ENCODE assay signal across 8 mouse cellular contexts in the genomic region with DNA sequence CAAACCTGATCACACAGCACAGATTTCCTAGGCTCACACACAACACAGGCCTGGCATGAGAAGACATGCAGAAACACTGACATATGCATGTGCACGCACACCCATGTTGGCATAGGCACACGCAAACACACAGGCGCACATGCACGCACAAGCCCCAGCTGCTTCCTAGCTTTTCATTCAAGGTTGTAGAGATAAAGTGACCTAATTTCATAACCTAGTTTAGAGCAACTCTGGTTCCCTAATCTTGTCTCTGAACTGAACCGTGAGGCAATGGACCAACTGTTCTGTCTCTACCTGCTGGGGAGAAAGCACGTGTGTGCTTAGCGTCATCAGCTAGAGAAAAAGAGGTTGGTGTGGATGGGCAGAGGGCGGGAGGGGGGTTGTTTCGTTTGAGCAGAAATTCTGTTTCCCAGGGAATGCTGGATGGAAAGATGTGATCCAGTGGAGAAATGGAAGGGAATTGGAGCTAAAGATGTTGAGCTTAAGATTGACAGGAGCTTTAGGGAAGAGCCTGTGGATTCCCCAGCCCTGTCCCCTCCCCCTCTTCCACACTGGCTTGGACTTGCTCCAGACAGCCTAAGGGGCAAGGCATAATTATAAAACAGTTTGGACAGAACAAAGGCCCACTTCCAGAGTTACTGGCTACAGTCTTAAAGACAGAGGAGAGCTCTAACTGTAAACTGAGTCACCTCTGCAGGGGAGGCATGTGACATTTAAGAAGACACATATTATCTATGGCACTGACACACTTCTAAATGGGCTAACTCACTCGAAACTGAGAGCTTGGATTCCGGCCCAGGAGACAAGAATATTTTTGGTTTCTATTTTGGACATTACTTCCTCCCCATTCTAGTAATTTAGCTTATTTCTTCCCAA.
A peak's percentile ranks its signal among the peaks of the same experiment; 100 is the strongest.
DNase-seq lines count a peak whose midpoint lies in the region; ATAC-seq lines count a peak whose summit lies in the region.

No protein-coding gene starts in this region.

- H3K27ac ChIP-seq in kidney, embryonic 16.5 days (ENCODE audit: low read length), result no peak overlapping the region
- no peak overlapping the region for H3K27ac ChIP-seq in hindbrain, embryonic 16.5 days (ENCODE audit: low read depth, low read length)

- peak; percentile 27 for DNase-seq in kidney, postnatal 14 days
- peak; percentile 18 to 33 for DNase-seq in adrenal gland, postnatal 36 days
- DNase-seq in cerebellum, postnatal 36 days, result peak; percentile 26 to 46
- DNase-seq in layer of hippocampus, postnatal 36 days, result no peak
- DNase-seq in gastrocnemius, adult 8-10 months (ENCODE audit: low spot score in 2 of 2), result no peak

- H3K4me1 ChIP-seq in kidney, embryonic 16.5 days (ENCODE audit: insufficient read depth, low read length), result peaks cover 8% of the 10 kb centered on the region
- 0 out of 2 replicates have a peak, but pooled peaks cover 4% of the 10 kb centered on the region for H3K4me1 ChIP-seq in hindbrain, embryonic 16.5 days (ENCODE audit: control insufficient read depth, insufficient read depth, low read depth, low read length)

- H3K36me3 ChIP-seq in kidney, embryonic 16.5 days (ENCODE audit: insufficient read depth, low read length), result no peaks in the 10 kb centered on the region
- no peaks in the 10 kb centered on the region for H3K36me3 ChIP-seq in hindbrain, embryonic 16.5 days (ENCODE audit: control insufficient read depth, insufficient read depth, low read length)

- no peak for ATAC-seq in kidney, embryonic 16.5 days (ENCODE audit: low FRiP score, low TSS enrichment)
- ATAC-seq in hindbrain, embryonic 16.5 days, result peak; percentile 75
- no peak for ATAC-seq in CD4-positive, CD25-positive, alpha-beta regulatory T cell, adult 4 months

- H3K4me3 ChIP-seq in kidney, embryonic 16.5 days (ENCODE audit: low read length), result no peak overlapping the region
- H3K4me3 ChIP-seq in hindbrain, embryonic 16.5 days (ENCODE audit: low read length), result no peak overlapping the region

- WGBS in kidney, embryonic 16.5 days, result 81% methylated on average over 11 of the region's 11 CpGs
- 74% methylated on average over 11 of the region's 11 CpGs for WGBS in hindbrain, embryonic 16.5 days

- H3K27me3 ChIP-seq in kidney, embryonic 16.5 days (ENCODE audit: insufficient read depth, low read length), result no peaks in the 10 kb centered on the region
- H3K27me3 ChIP-seq in hindbrain, embryonic 16.5 days (replicated peaks; ENCODE audit: control insufficient read depth, insufficient read depth, low read length), result no peaks in the 10 kb centered on the region

- no peak overlapping the region for H3K4me2 ChIP-seq in kidney, embryonic 16.5 days (replicated peaks; ENCODE audit: low read depth, low read length)
- no peak overlapping the region for H3K4me2 ChIP-seq in hindbrain, embryonic 16.5 days (ENCODE audit: low read length)

- no peaks in the 10 kb centered on the region for H3K9me3 ChIP-seq in kidney, embryonic 16.5 days (ENCODE audit: low read length)
- no peaks in the 10 kb centered on the region for H3K9me3 ChIP-seq in hindbrain, embryonic 16.5 days (ENCODE audit: control insufficient read depth, low read length)

- no peak overlapping the region for H3K9ac ChIP-seq in kidney, embryonic 16.5 days (replicated peaks; ENCODE audit: low read length)
- H3K9ac ChIP-seq in hindbrain, embryonic 16.5 days (ENCODE audit: low read depth, low read length), result no peak overlapping the region

Comparison
In these comparisons a context has a peak if more than half of its experiments do, and no peak if none do; other contexts are left out.
1. DNase-seq: peak in kidney, postnatal 14 days (single experiment), adrenal gland, postnatal 36 days (2 of 2) and cerebellum, postnatal 36 days (2 of 2); none in layer of hippocampus, postnatal 36 days (0 of 2) and gastrocnemius, adult 8-10 months (0 of 2).